Mouse (Mus musculus) G1E (cell line): Measurements from ENCODE around the gene Wdfy3.

ENCODE experiments used
- CTCF ChIP-seq: IDR thresholded peaks from 2 replicates; pipeline ENCODE4 v1.5.1; 2012; ENCODE audit warnings: low read depth, low read length, inconsistent platforms, mixed read lengths
- GATA1 ChIP-seq: IDR thresholded peaks from 2 replicates; pipeline ENCODE4 v1.6.1; 2012; ENCODE audit warnings: borderline replicate concordance, low read length, inconsistent platforms, mixed read lengths

DNA sequence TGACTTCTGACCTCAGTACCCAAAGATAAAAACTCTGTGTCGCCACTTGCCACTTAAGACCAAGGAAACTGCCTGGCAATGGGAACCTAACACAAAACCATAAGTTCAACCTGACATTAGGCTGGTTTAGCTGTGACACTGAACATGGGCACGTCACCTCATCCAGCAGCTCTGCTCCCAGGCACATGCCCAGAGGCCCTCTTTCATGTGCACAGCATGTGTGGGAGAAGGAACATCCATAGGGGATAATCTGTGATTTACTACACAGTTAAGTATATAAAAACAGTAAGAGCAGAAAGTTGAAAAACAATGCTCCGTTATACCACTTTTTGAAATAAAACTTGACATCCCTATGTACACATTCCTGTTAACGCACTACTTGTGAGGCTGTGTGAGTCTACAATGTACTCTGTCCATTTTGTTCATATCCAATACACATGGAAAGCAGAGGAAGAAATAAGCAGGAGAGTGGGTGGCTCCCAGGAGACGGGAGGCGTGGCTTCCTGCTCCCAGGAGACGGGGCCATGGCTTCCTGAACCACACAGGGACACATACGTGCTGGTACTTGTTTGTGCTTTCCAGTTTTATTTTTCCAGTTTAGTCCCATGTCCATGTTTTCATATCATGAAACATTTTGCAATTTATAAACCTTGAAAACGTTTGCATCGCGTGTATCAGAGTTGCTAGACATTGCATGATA is 73.5 kb downstream of the Wdfy3 start:
- no peak for TF ChIP-seq CTCF
- TF ChIP-seq GATA1, result no peak
